Mouse (Mus musculus) lung, postnatal 0 days (tissue): ENCODE results near the gene Nr2e1.

Experiments used
- CTCF ChIP-seq: IDR thresholded peaks from 2 replicates; pipeline ENCODE4 v1.5.1; 2016; ENCODE audit warnings: antibody characterized with exemption, mild to moderate bottlenecking
- EP300 ChIP-seq: IDR thresholded peaks from 2 replicates; pipeline ENCODE4 v1.6.1; 2016; ENCODE audit warnings: antibody characterized with exemption, mild to moderate bottlenecking, control low read depth

GRCm38 (mm10) chr10:42583157-42583872 lies at the start of gene Nr2e1, which contains the start of gene Ostm1:
- TF ChIP-seq CTCF (no peak), EP300 (no peak)
